Mouse (Mus musculus) erythroblast, embryonic 14.5 days (primary cell): ENCODE measurements at regions not wholly inside any gene's neighbourhood (a gene's known extent, or its start where the extent isn't known, plus 50 kb on each side); places are given as distances from the start of the nearest gene placed in this dataset.

Experiments used
- H3K27me3 ChIP-seq: 2 replicates; pipeline ENCODE4 v1.6.1; 2012; ENCODE audit warnings: inconsistent platforms; ENCODE audit not compliant: control insufficient read depth
- H3K36me3 ChIP-seq: 2 replicates; pipeline ENCODE4 v1.6.1; 2012; ENCODE audit warnings: mild to moderate bottlenecking, inconsistent platforms; ENCODE audit not compliant: control insufficient read depth
- H3K4me1 ChIP-seq: 2 replicates; pipeline ENCODE4 v1.6.1; 2012; ENCODE audit warnings: inconsistent platforms; ENCODE audit not compliant: control insufficient read depth
- H3K4me3 ChIP-seq: replicated peaks from 2 replicates; pipeline ENCODE3; 2012; ENCODE audit warnings: moderate library complexity, mild to moderate bottlenecking, inconsistent platforms
- H3K9me3 ChIP-seq: 2 replicates; pipeline ENCODE4 v1.6.1; 2012; ENCODE audit warnings: low read length, inconsistent platforms, mixed read lengths; ENCODE audit not compliant: control insufficient read depth
- GATA1 ChIP-seq: IDR thresholded peaks from 2 replicates; pipeline ENCODE4 v1.6.1; 2012; ENCODE audit warnings: low read length, inconsistent platforms, mixed read lengths
- TAL1 ChIP-seq: IDR thresholded peaks from 3 replicates; pipeline ENCODE4 v1.6.1; 2012; ENCODE audit warnings: low read length, inconsistent platforms, mixed read lengths

DNA sequence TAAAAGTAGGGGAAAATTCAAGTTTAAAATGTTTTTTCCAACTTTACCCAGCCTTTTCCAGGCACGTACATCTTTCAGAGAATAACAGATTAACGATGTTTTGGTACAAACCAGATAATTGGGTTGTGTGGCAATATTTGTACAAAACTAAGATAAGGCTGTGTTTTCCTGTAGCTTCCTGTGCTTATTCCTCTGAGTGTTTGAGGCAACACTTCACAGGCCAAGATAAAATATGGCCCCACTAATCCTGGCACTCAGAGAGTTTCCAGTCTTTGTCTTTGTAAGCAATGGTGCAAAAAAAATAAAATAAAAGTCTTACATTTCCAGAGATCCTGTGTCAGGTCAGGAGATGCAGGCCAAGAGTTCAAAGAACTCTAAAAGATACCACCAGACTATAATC, 81.5 kb upstream of the Dcn start:
- TF ChIP-seq GATA1 = no peak
- no peak for TF ChIP-seq TAL1
- Histone ChIP-seq H3K4me3 (no peak overlapping the region), H3K36me3 (no peaks in the 10 kb centered on the region), H3K4me1 (no peaks in the 10 kb centered on the region), H3K9me3 (no peaks in the 10 kb centered on the region), H3K27me3 (no peaks in the 10 kb centered on the region)

DNA sequence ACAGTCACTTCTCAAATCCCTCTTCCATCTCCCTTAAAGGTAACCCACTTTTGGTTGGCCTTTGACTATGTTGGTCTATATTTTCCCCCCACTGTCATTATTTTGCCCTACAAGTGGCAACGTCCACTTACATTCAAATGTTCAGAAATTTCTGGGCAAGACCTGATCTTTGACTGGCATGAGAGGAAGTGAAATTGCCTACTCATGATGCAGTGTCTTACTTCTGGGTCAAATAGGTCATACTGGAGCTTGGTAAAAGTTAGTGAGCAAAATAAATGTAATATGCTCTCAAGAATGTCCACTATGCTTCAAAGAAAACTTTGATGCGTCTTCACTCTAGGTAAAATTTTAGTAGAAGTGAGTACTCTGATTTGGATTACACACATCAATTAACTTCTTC, 76.9 kb upstream of the Dcn start:
- TF ChIP-seq TAL1 = no peak
- TF ChIP-seq GATA1 = no peak

DNA sequence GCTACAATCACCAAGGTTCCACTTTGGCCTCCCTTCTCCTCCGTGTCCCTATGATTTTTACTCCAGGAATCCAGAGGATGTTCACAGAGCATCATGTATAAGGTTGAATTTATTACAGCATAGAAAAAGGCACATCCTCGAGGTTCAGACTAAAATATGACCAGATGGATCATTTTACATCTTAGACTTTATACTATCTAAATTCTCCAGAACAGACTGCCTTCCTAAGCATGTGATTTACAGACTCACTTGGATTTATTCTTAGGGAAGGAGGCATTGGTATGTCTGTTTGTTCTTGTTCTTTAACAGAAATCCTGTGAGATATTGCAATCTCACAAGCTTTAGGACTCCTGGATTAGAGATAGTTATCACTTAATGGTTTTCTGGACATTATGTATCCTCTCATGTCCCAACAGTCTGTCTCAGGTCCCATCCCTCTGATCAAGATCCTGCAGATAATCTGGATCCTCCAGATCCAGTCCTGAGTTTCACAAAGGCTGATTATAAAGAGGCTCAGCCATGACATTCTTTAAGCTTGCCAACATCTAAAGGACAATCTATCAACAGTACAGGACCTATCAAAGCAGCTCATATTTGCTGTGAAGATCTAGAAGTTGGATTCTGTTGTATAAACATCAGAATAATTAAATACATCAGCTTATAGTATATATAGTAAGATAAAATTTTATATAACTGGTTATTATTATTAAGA, 75.2 kb upstream of the Dcn start:
- TF ChIP-seq GATA1 = no peak
- TF ChIP-seq TAL1 = no peak
- no peak overlapping the region for H3K4me3 ChIP-seq

More for the DNA sequence above, 76.9 kb upstream of the Dcn start:
- Histone ChIP-seq H3K27me3 (no peaks in the 10 kb centered on the region), H3K4me1 (no peaks in the 10 kb centered on the region), H3K9me3 (no peaks in the 10 kb centered on the region), H3K36me3 (no peaks in the 10 kb centered on the region), H3K4me3 (no peak overlapping the region)

DNA sequence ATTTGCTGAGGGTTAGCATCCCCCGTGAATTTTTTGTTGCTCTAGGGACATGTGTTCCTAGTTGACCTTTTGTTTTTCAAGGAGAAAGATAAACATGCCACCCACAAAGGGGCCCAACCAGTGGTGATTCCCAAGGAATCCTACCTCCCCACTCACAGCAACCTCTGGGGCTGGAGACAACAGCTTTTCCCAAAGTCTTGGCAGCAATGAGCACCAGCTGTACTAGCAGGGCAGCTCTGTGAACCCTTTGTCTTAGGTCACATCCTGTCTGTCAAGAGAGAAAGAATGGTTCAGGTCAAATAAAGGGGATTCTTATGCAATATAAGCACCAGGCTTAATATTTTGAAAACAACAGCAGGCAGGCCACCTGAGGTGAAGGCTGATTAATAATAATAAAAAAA, 70.2 kb upstream of the Dcn start:
- TF ChIP-seq GATA1 = no peak
- no peak for TF ChIP-seq TAL1
- H3K36me3 ChIP-seq = no peaks in the 10 kb centered on the region
- H3K4me1 ChIP-seq = no peaks in the 10 kb centered on the region
- no peak overlapping the region for H3K4me3 ChIP-seq
- H3K27me3 ChIP-seq = no peaks in the 10 kb centered on the region
- H3K9me3 ChIP-seq = peaks cover 3% of the 10 kb centered on the region; the same call in 1 of the 2 replicates

More for the DNA sequence above, 75.2 kb upstream of the Dcn start:
- Histone ChIP-seq H3K36me3 (no peaks in the 10 kb centered on the region), H3K27me3 (no peaks in the 10 kb centered on the region), H3K4me1 (no peaks in the 10 kb centered on the region), H3K9me3 (peaks cover 2% of the 10 kb centered on the region; the same call in 1 of the 2 replicates)

DNA sequence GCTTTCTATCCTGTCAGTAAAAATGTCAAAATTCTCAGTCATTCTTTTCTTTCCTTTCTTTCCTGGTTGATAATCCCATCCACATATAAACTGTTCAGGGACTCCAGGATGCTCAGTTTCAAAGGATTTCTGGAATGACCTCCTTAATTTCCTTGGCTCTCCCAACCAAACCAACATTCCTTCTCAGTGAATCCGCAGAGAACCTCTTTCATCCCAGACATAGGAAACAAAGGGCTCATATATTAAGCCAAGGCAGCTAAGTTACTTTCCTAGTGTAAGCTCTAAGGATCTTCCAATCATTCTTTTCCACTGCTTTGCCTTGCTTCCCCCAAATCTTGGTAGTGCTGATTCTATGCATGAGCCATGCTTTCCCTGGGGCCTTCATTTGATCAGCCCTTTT, 69.5 kb upstream of the Dcn start:
- H3K4me3 ChIP-seq = no peak overlapping the region
- no peaks in the 10 kb centered on the region for H3K36me3 ChIP-seq
- no peaks in the 10 kb centered on the region for H3K4me1 ChIP-seq
- no peaks in the 10 kb centered on the region for H3K27me3 ChIP-seq
- TF ChIP-seq TAL1 (no peak), GATA1 (no peak)
- peaks cover 3% of the 10 kb centered on the region; the same call in 1 of the 2 replicates for H3K9me3 ChIP-seq

DNA sequence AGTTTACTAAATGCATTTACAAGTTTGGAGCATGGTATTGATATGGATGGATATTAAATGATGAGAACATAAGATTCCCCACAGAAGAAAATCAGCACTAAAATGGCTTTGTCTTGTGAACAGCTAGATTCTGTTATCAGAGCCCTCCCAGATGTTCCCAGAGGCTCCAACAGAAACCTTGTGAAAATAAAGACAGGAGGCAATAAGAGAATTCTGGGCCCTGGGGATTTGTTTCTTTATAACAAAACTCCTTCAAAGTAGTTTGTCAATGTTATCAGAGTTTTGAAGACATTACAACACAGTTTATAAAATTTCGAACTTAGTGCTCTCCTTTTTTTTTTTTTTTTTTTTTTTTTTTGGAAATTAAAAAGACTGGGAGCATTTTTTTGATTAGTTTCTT, 56.8 kb upstream of the Dcn start:
- TF ChIP-seq GATA1 = no peak
- TF ChIP-seq TAL1 = no peak
- H3K4me1 ChIP-seq = no peaks in the 10 kb centered on the region
- no peaks in the 10 kb centered on the region for H3K9me3 ChIP-seq
- no peaks in the 10 kb centered on the region for H3K27me3 ChIP-seq
- no peaks in the 10 kb centered on the region for H3K36me3 ChIP-seq
- H3K4me3 ChIP-seq = no peak overlapping the region

DNA sequence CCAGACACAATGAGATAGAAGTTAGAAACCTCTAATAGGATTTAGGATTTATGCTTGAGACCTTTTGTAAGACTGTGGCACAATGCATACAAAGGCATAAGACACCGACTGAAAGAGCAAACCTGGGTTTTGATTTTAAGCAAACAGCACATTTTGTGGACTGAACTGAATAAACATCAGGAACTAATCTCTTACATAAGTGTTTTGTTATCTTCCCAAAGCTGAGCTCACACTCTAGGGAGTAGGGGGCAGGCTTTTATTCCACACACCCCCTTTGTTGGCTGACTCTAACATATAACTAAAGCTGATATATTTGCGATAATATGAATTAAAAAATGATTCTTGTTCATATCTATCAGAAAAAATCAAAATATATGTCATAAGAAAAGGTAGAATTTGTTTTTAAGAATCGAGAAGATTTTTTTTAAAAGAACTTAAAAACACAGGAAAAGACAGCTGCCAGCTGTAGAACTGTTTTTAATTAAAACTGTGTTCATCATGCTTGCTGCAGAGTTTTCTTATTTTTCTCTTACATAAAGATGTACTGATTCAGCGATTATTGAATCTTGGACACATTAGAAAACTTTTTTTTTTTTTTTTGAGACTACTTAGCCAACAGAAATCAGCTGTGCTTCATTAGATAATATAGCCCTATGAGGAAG, 56.2 kb upstream of the Dcn start:
- H3K4me1 ChIP-seq = no peaks in the 10 kb centered on the region
- no peaks in the 10 kb centered on the region for H3K36me3 ChIP-seq
- no peaks in the 10 kb centered on the region for H3K9me3 ChIP-seq
- no peaks in the 10 kb centered on the region for H3K27me3 ChIP-seq
- no peak overlapping the region for H3K4me3 ChIP-seq
- TF ChIP-seq TAL1 (no peak), GATA1 (no peak)
